Mouse (Mus musculus): ENCODE measurements around the gene Prss57. TPM values are rescaled to one million over a fixed set of nuclear protein-coding genes. Genes with fewer than 3 reads are reported as not detected.

The Prss57 gene
- 1.00 and 1.1 TPM in 2 replicates for polyA plus RNA-seq (2012; rRNA removed)

DNA sequence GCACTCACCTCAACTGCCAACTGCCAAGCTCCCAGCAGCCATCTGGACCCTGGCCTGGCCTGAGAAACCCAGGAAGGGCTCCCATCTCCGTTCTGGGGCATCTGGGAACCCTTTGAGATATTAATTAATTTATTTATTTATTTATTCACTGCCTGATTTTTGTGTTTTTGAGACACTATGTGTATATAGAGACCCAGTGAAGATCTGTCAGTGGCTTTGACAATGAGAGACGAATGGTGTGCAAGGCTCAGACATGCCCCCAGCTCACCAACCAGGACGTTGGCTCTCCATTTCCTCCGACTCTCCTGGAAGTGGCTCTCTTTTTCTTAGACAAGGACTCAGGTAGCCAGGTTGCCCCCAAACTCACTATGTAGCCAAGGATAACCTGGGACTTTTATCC is at the start of gene Prss57:
Gene Prss57, minus strand, starts transcription at position 101 of the 400 bp plus-strand sequence.
- DNase-seq (ENCODE audit: extremely low spot score in 1 of 2, low spot score in 1 of 2), result no peak

DNA sequence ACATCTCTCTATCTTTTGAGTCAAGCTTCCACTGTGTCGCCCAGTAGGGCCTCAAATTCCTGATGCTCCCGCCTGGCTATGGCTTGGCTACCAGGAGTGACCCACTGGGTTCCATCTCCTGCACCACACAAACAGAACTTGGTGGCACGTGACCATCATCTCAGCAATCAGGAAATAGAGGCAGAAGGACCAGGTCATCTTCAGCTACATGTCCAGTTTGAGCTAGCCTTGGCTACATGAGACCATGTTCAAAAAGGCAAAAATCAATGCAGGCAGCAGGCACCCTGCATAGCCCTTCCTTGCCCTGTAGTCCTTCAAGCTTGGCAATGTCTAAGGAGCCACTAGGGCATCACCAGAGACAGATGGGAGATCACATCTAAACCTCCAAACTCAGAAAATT is 49.3 kb upstream of the Prss57 start:
- DNase-seq (ENCODE audit: extremely low spot score in 1 of 2, low spot score in 1 of 2), result no peak

DNA sequence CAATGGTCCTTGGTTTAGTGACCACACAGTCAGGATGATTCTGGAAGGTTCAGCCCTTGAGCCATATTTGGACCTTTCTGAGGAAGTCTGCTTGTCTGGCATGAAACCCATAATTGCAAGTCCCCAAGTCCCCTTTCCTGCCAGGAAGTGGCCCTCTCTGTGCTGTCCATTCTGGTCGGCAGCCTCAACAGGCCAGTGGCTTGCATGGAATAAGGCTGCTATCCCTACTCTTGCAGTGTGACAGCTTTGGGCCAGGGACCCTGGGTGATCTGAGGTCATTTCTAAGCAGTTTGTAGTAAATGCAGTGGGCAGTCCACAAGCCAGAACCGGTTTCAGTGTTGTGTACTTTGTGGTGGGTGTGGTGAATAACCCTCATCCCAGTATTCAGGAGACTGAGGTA is 47.4 kb upstream of the Prss57 start:
- DNase-seq (ENCODE audit: extremely low spot score in 1 of 2, low spot score in 1 of 2), result no peak

DNA sequence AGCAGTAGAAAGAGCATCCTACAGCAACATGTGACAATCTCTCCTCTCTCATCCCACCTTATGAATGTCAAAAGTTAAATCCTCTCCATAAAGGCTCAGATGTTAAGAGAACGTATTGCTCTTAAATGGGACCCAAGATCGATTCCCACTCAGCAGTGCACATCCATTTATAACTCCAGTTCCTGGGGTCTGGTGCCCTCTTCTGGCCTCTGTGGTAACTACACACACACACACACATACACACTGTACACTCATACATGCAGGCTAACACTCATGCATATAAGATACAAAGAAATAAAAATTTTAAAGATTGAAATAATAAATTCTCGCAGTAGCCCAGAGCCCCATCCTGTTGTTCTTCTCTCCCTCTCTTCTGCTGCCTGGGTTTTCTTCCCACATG is 46.2 kb upstream of the Prss57 start:
- DNase-seq (ENCODE audit: extremely low spot score in 1 of 2, low spot score in 1 of 2), result no peak

DNA sequence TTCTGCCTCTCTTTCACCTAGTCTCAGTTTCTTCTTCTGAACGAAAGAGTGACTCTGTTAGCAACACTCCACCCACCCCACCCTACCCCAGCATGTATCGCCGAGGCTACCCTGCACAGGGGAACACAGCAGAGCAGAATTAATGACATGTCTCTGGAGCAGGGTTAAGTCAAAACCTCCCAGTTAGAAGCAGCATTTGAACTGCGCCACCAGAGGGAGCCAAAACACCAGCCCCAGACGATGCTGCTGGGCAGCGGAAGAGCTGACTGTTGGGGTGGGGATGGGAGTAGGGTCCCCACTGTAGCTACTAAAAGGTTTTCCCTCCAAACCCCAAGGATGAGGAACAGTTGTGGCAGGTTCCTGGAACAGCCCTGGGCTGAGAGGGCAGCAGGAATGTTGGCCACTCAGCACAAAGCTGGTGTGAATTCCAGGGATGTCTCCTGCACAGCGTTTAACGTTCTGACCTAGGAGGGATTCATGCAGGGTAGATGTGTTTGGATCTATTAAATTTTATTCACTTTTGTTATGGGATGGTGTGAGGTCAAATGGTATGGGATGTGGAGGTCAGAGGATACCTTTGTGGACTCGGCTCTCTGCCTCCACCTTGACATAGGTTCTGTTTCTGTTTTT is 44.1 kb upstream of the Prss57 start:
- DNase-seq (ENCODE audit: extremely low spot score in 1 of 2, low spot score in 1 of 2), result peak in 1 of 2 experiments; percentile 85

DNA sequence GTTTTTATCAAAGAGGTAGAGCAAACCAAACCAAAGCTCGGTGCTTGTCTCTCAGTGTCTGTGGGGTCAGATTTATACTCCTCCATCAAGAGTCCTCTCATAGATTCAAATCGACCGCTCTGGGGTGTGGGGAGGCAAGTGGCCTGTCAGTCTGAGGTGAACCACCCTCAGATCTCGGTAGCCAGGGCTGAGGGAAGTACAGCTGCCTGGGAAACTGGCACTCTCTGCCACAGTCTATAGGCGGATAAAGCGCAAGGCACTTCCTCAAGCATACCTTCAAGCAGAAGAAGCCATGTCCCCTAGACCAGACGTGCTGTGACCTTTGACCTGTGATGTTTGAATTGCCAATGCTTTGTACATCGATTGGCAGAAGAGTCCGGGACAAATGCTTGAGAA is 42.0 kb upstream of the Prss57 start:
- DNase-seq (ENCODE audit: extremely low spot score in 1 of 2, low spot score in 1 of 2), result no peak

DNA sequence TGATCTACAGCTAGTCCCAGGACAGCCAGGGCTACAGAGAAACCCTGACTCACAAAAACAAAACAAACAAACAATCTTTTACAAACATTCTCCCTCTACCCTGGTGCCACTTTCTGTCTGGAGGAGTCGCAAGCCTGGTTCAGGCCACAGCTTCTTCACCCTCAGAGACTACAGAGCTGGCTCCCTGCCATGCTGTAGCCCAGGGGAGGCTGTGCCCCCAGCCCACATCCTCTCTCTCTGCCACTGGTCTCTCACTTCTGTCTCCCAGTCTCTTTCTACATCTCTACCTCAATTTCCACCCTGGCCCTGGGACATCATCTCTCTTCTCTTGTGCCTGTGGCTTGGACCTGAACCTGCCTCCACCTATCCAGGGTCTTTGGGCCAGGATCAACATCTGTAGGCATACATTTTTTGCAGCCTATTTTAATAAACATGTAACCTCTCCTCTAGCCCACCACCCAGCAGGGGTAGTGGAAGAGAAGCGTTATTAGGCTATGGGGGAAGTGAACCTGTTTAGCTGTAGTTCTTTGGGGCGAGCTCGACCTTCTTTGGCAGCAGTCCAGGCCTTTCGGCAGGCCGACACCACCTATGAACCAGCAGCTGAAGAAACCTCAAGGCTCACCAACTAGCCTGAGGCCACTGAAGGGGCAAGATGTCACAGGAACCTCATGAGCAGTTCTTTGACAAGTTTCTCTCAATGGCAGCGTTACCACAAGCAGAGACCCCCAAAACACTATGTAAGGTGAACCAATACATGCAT is 41.4 kb upstream of the Prss57 start:
- no peak for DNase-seq (ENCODE audit: extremely low spot score in 1 of 2, low spot score in 1 of 2)

DNA sequence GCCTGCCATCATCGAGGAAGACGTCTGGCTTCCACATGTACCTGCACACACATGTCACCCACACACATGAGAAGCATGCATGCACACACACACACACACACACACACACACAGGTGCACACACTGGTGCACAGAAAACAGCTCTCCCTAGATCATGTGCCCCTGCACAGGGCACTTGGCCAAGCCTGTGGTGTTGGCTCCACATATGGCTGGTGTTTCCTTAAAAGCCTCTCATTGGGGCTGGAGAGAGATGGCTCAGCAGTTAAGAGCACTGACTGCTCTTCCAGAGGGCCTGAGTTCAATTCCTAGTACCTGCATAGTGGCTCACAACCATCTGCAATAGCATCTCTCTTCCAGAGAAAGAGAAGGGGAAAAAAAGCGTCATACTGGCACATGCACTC is 40.8 kb upstream of the Prss57 start:
- DNase-seq (ENCODE audit: extremely low spot score in 1 of 2, low spot score in 1 of 2), result no peak

DNA sequence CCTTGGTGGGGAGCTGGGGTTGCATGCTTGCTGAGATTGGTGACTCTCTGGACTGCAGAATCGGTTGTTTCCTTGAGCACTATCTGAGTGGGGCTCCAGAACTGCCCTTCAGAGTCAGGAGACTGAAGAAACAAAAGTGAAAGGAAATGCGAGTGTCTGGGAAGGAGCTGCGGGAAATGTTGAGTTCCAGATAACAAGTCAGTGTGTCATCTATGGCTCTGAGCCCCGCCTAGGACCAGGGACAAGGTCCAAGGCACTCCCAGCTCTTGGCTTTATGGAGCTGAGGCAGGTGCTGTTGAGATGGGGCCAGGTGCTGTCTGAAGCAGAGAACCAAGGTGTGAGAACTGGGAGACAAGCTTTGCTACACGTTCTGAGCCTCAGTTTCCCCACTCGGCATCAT is 33.7 kb upstream of the Prss57 start:
- no peak for DNase-seq (ENCODE audit: extremely low spot score in 1 of 2, low spot score in 1 of 2)

DNA sequence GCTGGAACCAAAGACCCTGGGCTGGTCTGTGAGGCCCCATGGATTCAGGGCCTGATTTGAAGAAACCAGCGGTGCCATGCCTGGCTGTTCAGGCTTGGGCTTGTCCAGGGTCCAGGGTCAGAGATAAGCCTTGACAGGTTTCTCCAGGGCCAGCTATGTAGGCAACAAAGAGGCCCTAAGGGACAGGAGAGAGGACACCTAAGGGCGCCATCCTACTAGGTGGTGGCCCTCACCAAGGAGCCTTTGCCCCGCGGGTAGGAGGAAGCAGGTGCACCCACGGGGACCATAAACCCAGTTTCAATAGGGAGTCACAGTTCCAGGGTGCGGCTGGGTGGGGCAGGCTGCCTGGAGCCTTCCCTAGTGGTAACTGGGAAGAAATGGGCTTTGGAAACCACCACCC is 32.2 kb upstream of the Prss57 start:
- no peak for DNase-seq (ENCODE audit: extremely low spot score in 1 of 2, low spot score in 1 of 2)

DNA sequence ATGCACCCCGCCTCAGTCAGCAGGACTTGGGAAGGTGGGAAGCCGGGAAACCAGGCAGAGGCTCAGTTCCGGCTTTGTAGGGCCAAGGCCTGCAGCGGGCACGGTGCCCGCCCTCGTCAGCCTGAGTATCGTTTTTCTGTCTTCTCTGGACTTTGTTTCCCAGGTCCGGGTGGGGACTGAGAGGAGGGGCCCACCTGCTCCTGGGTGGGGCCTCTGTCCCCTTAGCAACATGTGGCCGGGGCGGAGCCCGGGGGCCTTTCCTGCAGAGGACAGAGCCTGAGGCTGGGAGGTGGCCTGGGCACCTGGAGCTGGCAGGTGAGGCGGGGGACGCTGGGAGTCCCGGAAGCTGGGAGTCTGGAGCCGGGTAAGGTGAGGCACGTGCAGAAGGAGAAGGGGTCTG is 31.6 kb upstream of the Prss57 start:
- no peak for DNase-seq (ENCODE audit: extremely low spot score in 1 of 2, low spot score in 1 of 2)

DNA sequence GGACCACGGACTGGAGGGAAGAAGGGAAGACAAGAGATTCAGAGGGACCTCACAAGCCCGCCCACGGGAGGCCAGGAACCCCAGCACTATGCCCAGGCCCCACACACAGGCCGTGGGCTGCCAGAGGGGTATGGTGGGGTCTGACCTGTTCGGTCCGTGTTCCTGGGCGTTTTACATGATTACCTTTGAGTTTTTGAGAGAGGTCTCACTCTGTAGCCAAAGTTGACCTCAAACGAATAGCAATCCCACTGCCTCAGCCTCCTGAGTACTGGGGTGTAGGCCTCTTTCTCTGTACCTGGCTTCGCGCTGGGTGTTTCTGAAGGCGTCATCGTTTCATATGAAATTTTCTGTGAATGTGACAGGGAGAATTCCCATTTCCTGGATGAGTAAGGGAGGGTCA is 31.0 kb upstream of the Prss57 start:
- no peak for DNase-seq (ENCODE audit: extremely low spot score in 1 of 2, low spot score in 1 of 2)

DNA sequence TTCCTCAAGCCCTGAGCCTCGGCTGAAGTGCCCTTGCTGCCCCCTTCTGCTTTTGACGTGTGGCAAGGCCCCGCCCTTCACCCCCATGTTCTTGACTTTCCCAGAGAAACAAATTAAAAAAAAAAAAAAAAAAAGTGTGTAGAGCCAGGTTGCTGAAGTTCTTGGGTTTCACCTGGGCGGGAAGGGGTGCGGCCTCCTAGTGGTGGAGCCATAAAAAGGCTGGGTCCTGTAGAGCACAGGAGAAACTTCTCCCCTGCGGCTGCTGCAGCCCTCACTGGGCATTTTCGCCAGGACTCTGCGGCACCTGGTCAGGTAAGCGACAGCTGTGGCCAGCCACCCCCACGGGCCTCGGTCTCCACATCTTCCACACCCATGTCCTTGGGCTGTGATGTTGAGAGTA is 30.0 kb upstream of the Prss57 start, which contains the start of gene Misp:
Gene Misp, plus strand, starts transcription at position 208 of the 400 bp plus-strand sequence.
- DNase-seq (ENCODE audit: extremely low spot score in 1 of 2, low spot score in 1 of 2), result no peak

DNA sequence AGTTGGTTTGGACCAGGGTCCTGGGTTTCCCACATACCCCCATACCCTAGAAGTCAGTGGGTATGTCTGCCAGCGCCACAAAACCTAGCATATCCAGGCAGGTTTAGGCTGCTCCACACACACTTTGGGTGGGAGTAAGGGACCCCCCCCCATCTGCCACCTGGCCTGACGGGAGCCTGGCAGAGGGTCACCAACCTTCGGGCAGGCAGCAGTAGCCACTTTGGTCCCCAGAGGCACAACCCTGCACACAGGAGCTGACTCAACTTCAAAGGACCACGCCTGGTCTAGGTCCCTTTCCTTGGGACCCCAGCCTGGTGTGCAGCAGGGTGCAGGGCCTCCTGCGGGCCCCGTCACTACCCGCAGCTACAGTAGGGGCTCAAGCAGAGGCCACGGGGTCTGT is 29.5 kb upstream of the Prss57 start:
- DNase-seq (ENCODE audit: extremely low spot score in 1 of 2, low spot score in 1 of 2), result no peak

DNA sequence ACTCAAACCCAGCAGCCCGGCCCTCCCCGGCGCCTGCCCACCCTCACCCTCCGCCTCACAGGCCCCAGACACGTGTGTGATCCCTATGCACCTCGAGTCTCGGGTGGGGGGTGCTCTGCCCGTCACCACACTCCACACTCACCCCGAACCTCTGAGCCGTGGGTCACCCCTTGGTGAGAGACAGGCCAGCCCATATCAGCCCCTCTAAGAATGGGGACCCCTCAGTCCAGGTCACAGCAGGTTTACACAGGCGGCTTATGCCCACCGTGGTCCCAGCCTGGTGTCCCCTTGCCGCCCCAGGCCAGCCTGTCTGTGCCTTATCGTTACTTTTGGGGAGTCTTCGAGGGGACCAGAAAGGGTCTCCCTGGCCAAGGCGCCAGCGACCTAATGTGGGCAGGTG is 28.8 kb upstream of the Prss57 start:
- no peak for DNase-seq (ENCODE audit: extremely low spot score in 1 of 2, low spot score in 1 of 2)

DNA sequence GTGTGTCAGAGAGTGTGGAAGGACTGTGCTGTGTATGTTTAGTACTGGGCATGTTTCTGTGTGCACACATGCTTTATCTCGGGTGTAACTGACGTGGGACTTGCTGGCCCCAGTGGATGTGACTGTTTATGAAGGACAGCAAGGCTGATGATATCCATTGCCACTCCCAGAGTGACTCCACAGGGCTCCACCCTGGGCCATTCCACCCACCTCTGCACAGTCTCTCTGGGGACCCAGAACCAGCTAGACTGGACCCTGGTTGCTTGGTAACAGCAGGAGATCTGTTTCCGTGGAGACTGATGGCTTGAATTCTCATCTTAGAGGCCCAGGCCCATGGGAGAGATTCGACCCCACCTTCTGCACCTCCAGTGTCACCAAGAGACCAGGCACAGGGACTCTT is 27.5 kb upstream of the Prss57 start:
- DNase-seq (ENCODE audit: extremely low spot score in 1 of 2, low spot score in 1 of 2), result no peak

DNA sequence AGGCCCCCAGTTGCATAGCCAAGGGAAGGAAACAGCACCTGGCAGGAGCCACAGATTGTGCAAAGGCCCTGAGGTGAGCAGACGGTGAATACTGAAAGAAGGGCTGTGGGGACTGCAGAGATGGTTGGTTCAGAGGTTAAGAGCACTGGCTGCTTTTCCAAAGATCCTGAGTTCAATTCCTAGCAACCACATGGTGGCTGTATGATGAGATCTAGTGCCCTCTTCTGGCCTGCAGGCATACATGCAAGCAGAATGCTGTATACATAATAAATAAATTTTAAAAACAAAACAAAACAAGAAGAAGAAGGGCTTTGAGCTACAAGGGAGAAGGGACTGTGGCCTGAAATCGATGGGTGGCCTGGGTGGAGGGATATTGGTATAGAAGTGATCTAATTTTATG is 26.4 kb upstream of the Prss57 start:
- DNase-seq (ENCODE audit: extremely low spot score in 1 of 2, low spot score in 1 of 2), result no peak

DNA sequence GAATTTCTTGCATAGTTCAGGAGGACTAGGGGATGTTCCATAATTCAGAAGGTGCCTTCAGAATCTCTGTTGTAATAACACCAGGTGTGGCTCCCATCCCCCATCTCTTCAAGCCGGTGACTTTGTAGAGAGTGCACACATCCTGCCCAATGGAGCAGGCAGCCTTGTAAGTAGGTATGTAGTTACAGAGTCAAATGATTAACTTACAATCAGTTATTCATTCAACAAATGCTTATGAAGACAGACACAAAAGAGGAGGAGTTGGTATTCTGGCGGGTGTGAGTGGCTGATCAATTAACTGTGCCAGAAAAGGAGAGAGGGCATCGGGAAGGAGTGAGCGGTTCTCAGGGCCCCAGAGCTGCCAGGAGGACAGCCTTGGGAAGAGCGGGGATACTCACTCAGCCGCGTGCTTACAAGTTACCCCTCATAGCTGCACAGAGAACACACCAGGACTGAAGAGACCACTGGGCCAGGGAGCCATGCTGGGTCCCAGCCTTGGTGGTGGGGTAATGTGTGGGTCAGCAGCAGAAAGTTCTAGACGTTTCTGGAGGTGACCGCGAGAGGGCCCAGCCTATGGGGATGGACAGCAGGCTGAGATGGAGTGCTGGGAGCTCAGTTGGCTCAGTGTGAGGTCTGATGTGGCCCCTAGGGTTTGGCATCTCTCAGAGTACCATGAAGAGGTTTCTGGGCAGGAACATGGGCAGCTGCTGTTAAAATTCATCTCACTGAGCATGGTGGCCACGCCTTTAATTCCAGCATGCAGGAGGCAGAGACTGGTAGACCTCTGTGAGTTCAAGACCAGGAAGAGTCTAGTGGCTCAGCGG is 25.1 kb upstream of the Prss57 start:
- DNase-seq (ENCODE audit: extremely low spot score in 1 of 2, low spot score in 1 of 2), result no peak

DNA sequence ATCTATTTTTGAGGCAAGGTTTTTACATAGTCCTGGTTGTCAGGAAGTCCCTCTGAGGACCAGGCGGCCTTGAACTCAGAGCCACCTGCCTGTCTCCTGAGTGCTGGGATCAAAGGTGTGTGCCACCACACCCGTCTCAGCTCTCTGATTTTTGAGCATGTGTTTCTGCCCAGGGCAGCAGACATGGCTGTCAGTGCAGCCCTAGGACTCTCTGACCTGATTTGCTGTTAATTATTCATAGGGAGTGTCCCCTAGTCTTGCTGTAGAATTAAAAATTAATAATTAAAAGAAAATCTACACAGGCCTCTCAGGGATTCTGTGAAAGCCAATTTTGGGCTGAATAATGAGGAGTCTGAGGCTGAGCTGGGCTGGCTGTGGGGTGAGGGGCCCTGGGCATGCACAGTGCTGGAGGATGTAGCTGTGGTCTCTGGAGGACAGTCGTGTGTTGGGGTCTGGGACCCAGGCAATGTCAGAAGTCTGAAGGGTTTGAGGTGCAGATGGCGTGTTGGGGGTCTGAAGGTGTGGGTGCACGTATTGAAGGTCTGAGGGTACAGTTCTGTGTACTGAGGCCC is 23.6 kb upstream of the Prss57 start:
- no peak for DNase-seq (ENCODE audit: extremely low spot score in 1 of 2, low spot score in 1 of 2)

DNA sequence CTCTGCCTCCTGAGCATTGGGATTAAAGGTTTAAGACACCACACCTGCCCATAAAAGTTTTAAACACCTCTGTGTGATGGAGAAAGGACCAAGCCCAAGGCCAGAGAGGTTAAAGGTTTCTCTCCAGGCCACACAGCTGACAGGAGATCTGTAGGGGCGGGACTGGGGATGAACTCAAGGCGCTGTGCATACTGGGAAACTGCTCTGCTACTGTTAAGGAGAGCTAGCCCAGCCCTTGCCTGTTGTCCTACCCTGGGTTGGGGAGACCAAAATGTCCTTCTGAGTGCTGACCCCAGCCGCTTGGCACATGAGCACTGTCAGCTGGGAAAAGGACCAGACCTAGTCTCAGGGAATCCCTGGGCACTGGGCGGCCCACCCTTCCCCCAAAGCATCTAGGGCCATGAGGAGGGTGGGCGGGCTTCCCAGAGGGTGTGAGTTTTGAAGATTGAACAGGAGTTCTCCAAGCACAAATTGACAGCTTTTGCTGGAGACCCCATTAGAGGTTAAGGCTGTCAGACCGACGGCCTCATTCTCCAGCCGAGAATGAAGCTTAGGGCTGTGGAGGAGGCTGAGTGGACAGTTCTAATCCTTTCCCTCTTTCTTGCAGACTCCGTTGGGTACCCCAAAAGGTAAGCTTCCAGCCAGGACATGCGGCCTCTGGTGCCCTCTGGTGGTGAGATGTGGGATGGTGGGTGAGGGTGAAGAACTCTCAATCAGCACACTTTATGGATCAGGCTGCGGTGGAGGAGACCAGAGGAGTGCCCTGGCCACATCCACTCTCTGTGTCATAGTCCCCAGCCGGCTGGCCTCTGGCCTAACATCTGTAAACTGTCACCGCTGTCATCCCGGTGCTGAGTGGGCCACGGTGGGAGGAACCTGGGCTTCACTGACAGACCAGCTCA is 21.2 kb upstream of the Prss57 start:
- DNase-seq (ENCODE audit: extremely low spot score in 1 of 2, low spot score in 1 of 2), result peak; percentile 63 to 96

All from frontal cortex, adult 2 months (tissue).